Mouse (Mus musculus) forebrain, postnatal 0 days (tissue): Measurements from ENCODE around the gene Ptprm. TPM values are rescaled to one million over a fixed set of nuclear protein-coding genes. Genes with fewer than 3 reads are reported as not detected.

Experiments
- ATAC-seq: fragments of 200-750 bp; cut with Nextera tagmentation; 2 replicates; pipeline ENCODE4 v1.8.0; 2017; ENCODE audit warnings: mild to moderate bottlenecking, moderate library complexity
- DNase-seq: peaks from one replicate; pipeline ENCODE4 v3.0.0-alpha.2; 2015
- H3K27ac ChIP-seq: fragments of 300-500 bp; sonication (generic); 2 replicates; pipeline ENCODE4 v1.5.1; 2014; ENCODE audit warnings: low read depth, mild to moderate bottlenecking, antibody characterized with exemption, low read length, moderate library complexity, mixed read lengths
- H3K27me3 ChIP-seq: fragments of 300-500 bp; sonication (generic); 2 replicates; pipeline ENCODE4 v1.6.1; 2014; ENCODE audit warnings: mild to moderate bottlenecking, low read length, mixed read lengths; ENCODE audit not compliant: insufficient read depth
- H3K36me3 ChIP-seq: fragments of 300-500 bp; sonication (generic); 2 replicates; pipeline ENCODE4 v1.6.1; 2014; ENCODE audit warnings: mild to moderate bottlenecking, moderate library complexity; ENCODE audit not compliant: insufficient read depth
- H3K4me1 ChIP-seq: fragments of 300-500 bp; sonication (generic); 2 replicates; pipeline ENCODE4 v1.6.1; 2014; ENCODE audit warnings: antibody characterized with exemption; ENCODE audit not compliant: insufficient read depth
- H3K4me2 ChIP-seq: fragments of 300-500 bp; sonication (generic); 2 replicates; pipeline ENCODE4 v1.6.1; 2014; ENCODE audit warnings: low read depth, mild to moderate bottlenecking, moderate library complexity
- H3K4me3 ChIP-seq: fragments of 300-500 bp; sonication (generic); 2 replicates; pipeline ENCODE4 v1.5.1; 2014; ENCODE audit warnings: low read depth, low read length, mixed read lengths
- H3K9ac ChIP-seq: fragments of 300-500 bp; sonication (generic); 2 replicates; pipeline ENCODE4 v1.6.1; 2014; ENCODE audit warnings: mild to moderate bottlenecking
- H3K9me3 ChIP-seq: fragments of 300-500 bp; sonication (generic); 2 replicates; pipeline ENCODE4 v1.6.1; 2016; ENCODE audit warnings: low read length
- CTCF ChIP-seq: sonication (generic); IDR thresholded peaks from 2 replicates; pipeline ENCODE4 v1.5.1; 2016; ENCODE audit warnings: antibody characterized with exemption, control low read depth, low read depth
- WGBS: fragments of 180-500 bp; shearing (Covaris S2); extraction: QIAGEN DNeasy Blood & Tissue Kit; methylation state at CpG from one replicate; pipeline ENCODE4 v1.1.7; 2014; 5-methylcytosine and 5-hydroxymethylcytosine counted together
- polyA plus RNA-seq: library from polyadenylated mRNA; unstranded; fragments of >200 nt; fragmentation: Nextera tagmentation; extraction: Ambion mirVana; gene quantifications from 2 replicates; pipeline ENCODE4 v1.2.1, GENCODE M21; 2015
- total RNA-seq: library from RNA; depleted of rRNA; stranded (reverse); fragments of >200 nt; gene quantifications from 2 replicates; pipeline ENCODE4 v1.2.3, GENCODE M21; 2014

The Ptprm gene
- total and polyA plus RNA-seq, 2 experiments from 2014 or later, result 12.9 to 33.2 TPM

- no peaks in the 10 kb centered on the region for H3K4me1 ChIP-seq
- H3K9ac ChIP-seq, result no peak overlapping the region
- no peak overlapping the region for H3K4me2 ChIP-seq
- no peak overlapping the region for H3K27ac ChIP-seq
- no peaks in the 10 kb centered on the region for H3K36me3 ChIP-seq
- ATAC-seq (no peak), DNase-seq (no peak)
- no peak for TF ChIP-seq CTCF
- no peak overlapping the region for H3K4me3 ChIP-seq
- H3K9me3 ChIP-seq, result no peaks in the 10 kb centered on the region
- H3K27me3 ChIP-seq, result no peaks in the 10 kb centered on the region
These were observed 81.3 kb downstream of the Ptprm start for GRCm38 (mm10) chr17:67272928-67273327.

- ATAC-seq (no peak), DNase-seq (no peak)
- Histone ChIP-seq H3K4me3 (no peak overlapping the region), H3K36me3 (no peaks in the 10 kb centered on the region), H3K4me2 (no peak overlapping the region), H3K27ac (no peak overlapping the region), H3K4me1 (no peaks in the 10 kb centered on the region), H3K9ac (no peak overlapping the region), H3K27me3 (no peaks in the 10 kb centered on the region), H3K9me3 (no peaks in the 10 kb centered on the region)
- 66% methylated on average over 9 of the region's 9 CpGs for WGBS
- TF ChIP-seq CTCF, result no peak
These were observed 85.7 kb downstream of the Ptprm start for GRCm38 (mm10) chr17:67268475-67269080.

GRCm38 (mm10) chr17:67266270-67266669, 88.0 kb downstream of the Ptprm start:
- WGBS, result 91% methylated on average over 6 of the region's 6 CpGs
- no peak overlapping the region for H3K9ac ChIP-seq
- ATAC-seq, result no peak

GRCm38 (mm10) chr17:67265520-67265919, 88.7 kb downstream of the Ptprm start:
- ATAC-seq (no peak), DNase-seq (no peak)
- Histone ChIP-seq H3K4me2 (no peak overlapping the region), H3K4me3 (no peak overlapping the region), H3K27me3 (no peaks in the 10 kb centered on the region), H3K36me3 (no peaks in the 10 kb centered on the region), H3K9me3 (no peaks in the 10 kb centered on the region), H3K9ac (no peak overlapping the region), H3K4me1 (no peaks in the 10 kb centered on the region), H3K27ac (no peak overlapping the region)
- WGBS, result 93% methylated on average over 4 of the region's 4 CpGs
- TF ChIP-seq CTCF, result no peak

More at GRCm38 (mm10) chr17:67266270-67266669, 88.0 kb downstream of the Ptprm start:
- no peak for TF ChIP-seq CTCF
- Histone ChIP-seq H3K4me1 (no peaks in the 10 kb centered on the region), H3K4me2 (no peak overlapping the region), H3K9me3 (no peaks in the 10 kb centered on the region), H3K36me3 (no peaks in the 10 kb centered on the region), H3K27me3 (no peaks in the 10 kb centered on the region), H3K27ac (no peak overlapping the region), H3K4me3 (no peak overlapping the region)
- no peak for DNase-seq

GRCm38 (mm10) chr17:67264716-67265115, 89.5 kb downstream of the Ptprm start:
- no peak overlapping the region for H3K4me3 ChIP-seq
- no peak overlapping the region for H3K27ac ChIP-seq
- H3K9me3 ChIP-seq, result no peaks in the 10 kb centered on the region
- H3K4me2 ChIP-seq, result no peak overlapping the region
- DNase-seq, result no peak
- ATAC-seq, result no peak
- H3K4me1 ChIP-seq, result no peaks in the 10 kb centered on the region
- H3K27me3 ChIP-seq, result no peaks in the 10 kb centered on the region
- H3K36me3 ChIP-seq, result no peaks in the 10 kb centered on the region
- H3K9ac ChIP-seq, result no peak overlapping the region
- TF ChIP-seq CTCF, result no peak
- 91% methylated on average over 6 of the region's 6 CpGs for WGBS

- Histone ChIP-seq H3K4me2 (no peak overlapping the region), H3K27me3 (no peaks in the 10 kb centered on the region), H3K4me1 (no peaks in the 10 kb centered on the region), H3K4me3 (no peak overlapping the region), H3K27ac (no peak overlapping the region), H3K9ac (no peak overlapping the region), H3K36me3 (no peaks in the 10 kb centered on the region), H3K9me3 (no peaks in the 10 kb centered on the region)
- DNase-seq (no peak), ATAC-seq (no peak)
- TF ChIP-seq CTCF, result no peak
- WGBS, result 78% methylated on average over 1 of the region's 1 CpGs
These were observed 91.2 kb downstream of the Ptprm start for GRCm38 (mm10) chr17:67263024-67263423.

- Histone ChIP-seq H3K9ac (no peak overlapping the region), H3K4me3 (no peak overlapping the region), H3K36me3 (no peaks in the 10 kb centered on the region), H3K27me3 (no peaks in the 10 kb centered on the region), H3K4me1 (no peaks in the 10 kb centered on the region), H3K9me3 (no peaks in the 10 kb centered on the region), H3K27ac (no peak overlapping the region), H3K4me2 (no peak overlapping the region)
- ATAC-seq (no peak), DNase-seq (no peak)
- WGBS, result 88% methylated on average over 4 of the region's 4 CpGs
- TF ChIP-seq CTCF, result no peak
These were observed 94.2 kb downstream of the Ptprm start for GRCm38 (mm10) chr17:67260016-67260415.

GRCm38 (mm10) chr17:67257780-67258179, 96.5 kb downstream of the Ptprm start:
- no peak overlapping the region for H3K27ac ChIP-seq
- H3K4me3 ChIP-seq, result no peak overlapping the region
- H3K9me3 ChIP-seq, result no peaks in the 10 kb centered on the region
- H3K9ac ChIP-seq, result no peak overlapping the region
- no peak overlapping the region for H3K4me2 ChIP-seq
- H3K4me1 ChIP-seq, result 0 out of 2 replicates have a peak, but pooled peaks cover 3% of the 10 kb centered on the region
- no peaks in the 10 kb centered on the region for H3K36me3 ChIP-seq
- ATAC-seq (no peak), DNase-seq (no peak)
- no peaks in the 10 kb centered on the region for H3K27me3 ChIP-seq
- whole genome bisulfite sequencing, result 94% methylated on average over 5 of the region's 5 CpGs
- no peak for TF ChIP-seq CTCF
